Mouse (Mus musculus): ENCODE measurements around the gene Eml5. TPM values are rescaled to one million over a fixed set of nuclear protein-coding genes. Genes with fewer than 3 reads are reported as not detected.

Eml5 gene
- polyA plus RNA-seq, 1 experiment from 2014 or later: 5.4 TPM

Other genes with a start within 250 kb of the Eml5 start
- gene Ptpn21, start 164.1 kb downstream of the Eml5 start, polyA plus RNA-seq (2016; fragmentation: Nextera tagmentation; extraction: Ambion mirVana): 11.7 and 13.3 TPM in 2 replicates
- gene Zc3h14, start 154.5 kb downstream of the Eml5 start, polyA plus RNA-seq (2016; fragmentation: Nextera tagmentation; extraction: Ambion mirVana): 112 and 117 TPM in 2 replicates
- gene Ttc8, start 19.1 kb upstream of the Eml5 start, polyA plus RNA-seq (2016; fragmentation: Nextera tagmentation; extraction: Ambion mirVana): 16.2 and 16.5 TPM in 2 replicates